Mouse (Mus musculus) ovary, adult 2 months (tissue): Measurements from ENCODE around the gene Foxi3. TPM values are rescaled to one million over a fixed set of nuclear protein-coding genes. Genes with fewer than 3 reads are reported as not detected.

Experiments used
- polyA plus RNA-seq: library from polyadenylated mRNA; depleted of rRNA; stranded (reverse); fragments of >200 nt; gene quantifications from 2 replicates; pipeline ENCODE4 v1.2.3, GENCODE M21; 2012; rRNA removed

The Foxi3 gene
- polyA plus RNA-seq, result 0.20 and 0.22 TPM in 2 replicates

DNA sequence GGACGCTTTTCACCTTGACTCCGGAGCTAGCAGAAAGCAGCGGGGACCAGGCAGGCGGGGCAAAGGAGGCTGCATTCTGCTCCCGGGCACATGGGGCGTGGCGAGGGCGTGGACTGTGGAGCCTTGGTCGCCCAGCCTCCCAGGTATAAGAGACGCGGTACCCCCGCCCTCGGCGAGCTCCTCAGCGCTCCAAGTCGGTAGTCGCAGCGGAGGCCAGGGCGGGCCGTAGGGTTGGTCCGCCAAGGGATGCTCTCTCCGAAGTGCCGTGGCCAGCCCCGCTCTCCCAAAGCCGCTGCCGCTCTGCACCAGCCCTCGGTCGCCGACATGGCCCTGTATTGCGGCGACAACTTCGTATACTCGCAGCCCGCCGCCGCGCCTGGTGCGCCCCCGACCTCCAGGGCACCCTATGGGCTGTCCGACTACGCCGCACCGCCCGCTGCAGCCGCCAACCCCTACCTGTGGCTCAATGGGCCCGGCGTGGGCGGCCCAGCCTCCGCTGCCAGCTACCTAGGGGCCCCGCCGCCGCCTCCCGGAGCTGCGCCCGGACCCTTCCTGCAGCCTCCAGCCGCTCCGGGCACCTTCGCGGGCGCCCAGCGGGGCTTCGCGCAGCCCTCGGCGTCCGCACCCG lies at the start of gene Foxi3:
TSS of gene Foxi3 (plus strand) at position 247 of the 628 bp plus-strand sequence.

DNA sequence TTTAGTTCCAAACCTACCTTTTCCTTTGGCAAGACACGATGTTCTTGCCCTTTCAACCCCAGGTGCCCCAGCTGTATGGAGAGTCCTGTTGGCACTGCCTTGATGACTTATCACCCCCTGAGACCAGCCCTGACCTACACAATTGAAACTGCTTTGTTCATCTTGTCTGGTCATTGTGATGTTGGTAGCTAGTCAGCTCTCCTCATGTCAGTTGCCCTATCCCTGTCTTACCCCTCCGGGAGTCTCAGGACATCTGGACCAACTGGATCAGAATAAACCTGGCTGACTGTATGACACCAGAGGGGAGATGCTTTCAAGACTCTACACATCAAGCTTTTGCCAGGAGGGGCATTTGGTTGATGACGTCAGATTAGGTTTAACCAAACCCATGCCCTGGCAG lies 37.5 kb upstream of the Foxi3 start, which contains the start of gene Tex37:
TSS of gene Tex37 (minus strand) at position 101 of the 400 bp plus-strand sequence.

Other genes with a start within 250 kb of the Foxi3 start
- gene Rpia, start 164.3 kb upstream of the Foxi3 start, polyA plus RNA-seq, result 12.2 and 14.9 TPM in 2 replicates
- gene Eif2ak3, start 112.0 kb upstream of the Foxi3 start, polyA plus RNA-seq, result 22.2 and 37.0 TPM in 2 replicates
- not detected in 2 replicates for gene Tex37, start 37.6 kb upstream of the Foxi3 start, polyA plus RNA-seq
- 11.6 and 14.1 TPM in 2 replicates for gene Thnsl2, start 187.9 kb downstream of the Foxi3 start, polyA plus RNA-seq
- 0.45 TPM in 1 of 2 replicates, not detected in the other for gene Fabp1, start 243.3 kb downstream of the Foxi3 start, polyA plus RNA-seq